Mouse (Mus musculus): ENCODE data around the gene Fam83e. TPM values are rescaled to one million over a fixed set of nuclear protein-coding genes. Genes with fewer than 3 reads are reported as not detected.

Fam83e gene
- polyA plus RNA-seq, 1 experiment: 1.4 TPM

DNA sequence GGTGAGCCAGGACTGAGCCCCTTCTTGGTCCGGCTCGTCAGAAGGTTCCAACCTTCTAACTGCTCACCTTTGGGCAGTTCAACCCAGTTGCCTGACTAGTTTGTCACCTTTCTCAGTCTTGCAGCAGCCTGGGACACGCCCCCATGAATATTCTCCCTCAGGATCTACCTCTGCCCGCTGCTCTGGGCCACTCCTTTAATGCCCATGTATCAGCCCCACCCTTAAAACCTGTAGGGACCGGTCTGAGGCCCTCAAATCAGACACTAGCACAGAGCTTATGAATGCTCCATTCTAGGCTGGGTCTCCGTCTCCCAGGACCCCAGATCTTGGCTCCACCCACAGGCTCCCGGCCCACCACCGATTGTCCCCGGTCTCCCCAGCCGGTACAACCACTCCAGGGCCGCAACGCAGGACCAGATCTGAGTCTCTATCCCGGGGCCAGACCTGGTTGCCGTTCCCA lies 6.4 kb upstream of the Fam83e start:
- Histone ChIP-seq H3K4me1 (ENCODE audit: control insufficient read depth, insufficient read depth, low read length) (peaks cover 1% of the 10 kb centered on the region), H3K27me3 (ENCODE audit: control insufficient read depth, insufficient read depth, low read length, poor library complexity, severe bottlenecking) (no peaks in the 10 kb centered on the region), H3K4me3 (ENCODE audit: low read depth, low read length) (peak overlapping the region; percentile 81), H3K9me3 (replicated peaks; ENCODE audit: control insufficient read depth, insufficient read depth, low read length, poor library complexity, severe bottlenecking) (no peaks in the 10 kb centered on the region), H3K27ac (ENCODE audit: insufficient read depth, low read length) (peak overlapping the region; percentile 8; the same call in 1 of the 2 replicates), H3K36me3 (ENCODE audit: control insufficient read depth, insufficient read depth, low read length, poor library complexity, severe bottlenecking) (peaks cover 17% of the 10 kb centered on the region), H3K9ac (ENCODE audit: low read depth, poor library complexity, severe bottlenecking) (peak overlapping the region; percentile 43)
- TF ChIP-seq EP300 (IDR thresholded peaks at IDR 0.05; ENCODE audit: insufficient read depth, low read depth, low read length) (no peak), POLR2A (IDR thresholded peaks at IDR 0.05; ENCODE audit: insufficient read depth, low read length) (no peak), CTCF (IDR thresholded peaks at IDR 0.05; ENCODE audit: low read depth, low read length) (no peak)

DNA sequence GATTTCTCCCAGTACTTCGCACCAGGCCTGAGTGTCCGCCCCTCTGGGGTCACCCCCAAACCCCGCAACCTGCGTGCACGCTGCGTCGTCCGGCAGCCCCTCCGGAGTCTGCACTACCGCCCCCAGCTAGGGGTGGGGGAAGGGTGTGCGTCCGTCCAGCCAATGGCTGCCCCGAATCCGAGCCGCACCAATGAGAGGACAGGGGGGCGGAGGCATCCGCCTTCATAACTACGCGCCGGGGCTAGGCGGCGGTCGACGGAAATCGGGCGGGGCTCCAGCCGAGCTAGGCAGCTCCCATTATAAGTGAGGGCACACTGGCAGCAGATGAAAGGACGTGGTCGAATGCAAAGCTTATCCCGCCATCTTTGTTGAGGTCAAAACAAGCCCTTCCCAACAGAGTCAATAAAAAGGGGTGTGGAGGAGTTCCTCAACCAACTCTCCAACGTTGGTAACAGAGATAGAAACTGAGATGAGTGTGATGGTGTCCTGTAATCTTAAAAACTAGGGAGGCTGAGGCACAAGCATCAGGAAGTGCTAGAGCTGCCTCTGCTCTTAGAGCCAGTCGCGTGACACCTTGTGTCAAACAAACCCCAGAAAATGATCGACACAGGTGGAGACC lies 5.8 kb upstream of the Fam83e start, which contains the start of gene Rpl18:
Rpl18 (plus strand) TSS at position 368 of the 619 bp plus-strand sequence.
- Histone ChIP-seq H3K9ac (ENCODE audit: low read depth, poor library complexity, severe bottlenecking) (peak within 1 kb of the TSS; percentile 43), H3K27ac (ENCODE audit: insufficient read depth, low read length) (peak within 1 kb of the TSS; percentile 8), H3K4me3 (ENCODE audit: low read depth, low read length) (peak within 1 kb of the TSS; percentile 81), H3K36me3 (ENCODE audit: control insufficient read depth, insufficient read depth, low read length, poor library complexity, severe bottlenecking) (peaks cover 22% of the 10 kb centered on the region), H3K27me3 (ENCODE audit: control insufficient read depth, insufficient read depth, low read length, poor library complexity, severe bottlenecking) (no peaks in the 10 kb centered on the region), H3K4me1 (ENCODE audit: control insufficient read depth, insufficient read depth, low read length) (no peaks in the 10 kb centered on the region), H3K9me3 (replicated peaks; ENCODE audit: control insufficient read depth, insufficient read depth, low read length, poor library complexity, severe bottlenecking) (no peaks in the 10 kb centered on the region)
- no peak for TF ChIP-seq POLR2A (IDR thresholded peaks at IDR 0.05; ENCODE audit: insufficient read depth, low read length)
- TF ChIP-seq EP300 (IDR thresholded peaks at IDR 0.05; ENCODE audit: insufficient read depth, low read depth, low read length): no peak
- no peak for TF ChIP-seq CTCF (IDR thresholded peaks at IDR 0.05; ENCODE audit: low read depth, low read length)

- H3K4me1 ChIP-seq (ENCODE audit: control insufficient read depth, insufficient read depth, low read length): no peaks in the 10 kb centered on the region
- no peaks in the 10 kb centered on the region for H3K9me3 ChIP-seq (replicated peaks; ENCODE audit: control insufficient read depth, insufficient read depth, low read length, poor library complexity, severe bottlenecking)
- H3K27me3 ChIP-seq (ENCODE audit: control insufficient read depth, insufficient read depth, low read length, poor library complexity, severe bottlenecking): no peaks in the 10 kb centered on the region
- peak overlapping the region; percentile 27 for H3K4me3 ChIP-seq (ENCODE audit: low read depth, low read length)
- no peak for TF ChIP-seq CTCF (IDR thresholded peaks at IDR 0.05; ENCODE audit: low read depth, low read length)
- no peak for TF ChIP-seq EP300 (IDR thresholded peaks at IDR 0.05; ENCODE audit: insufficient read depth, low read depth, low read length)
- no peak for TF ChIP-seq POLR2A (IDR thresholded peaks at IDR 0.05; ENCODE audit: insufficient read depth, low read length)
- H3K36me3 ChIP-seq (ENCODE audit: control insufficient read depth, insufficient read depth, low read length, poor library complexity, severe bottlenecking): peaks cover 25% of the 10 kb centered on the region
- H3K9ac ChIP-seq (ENCODE audit: low read depth, poor library complexity, severe bottlenecking): no peak overlapping the region; the same call in 1 of the 2 replicates
- H3K27ac ChIP-seq (ENCODE audit: insufficient read depth, low read length): peak overlapping the region; percentile 7; the same call in 1 of the 2 replicates
Measured at GRCm38 (mm10) chr7:45715741-45716459, 5.1 kb upstream of the Fam83e start.

DNA sequence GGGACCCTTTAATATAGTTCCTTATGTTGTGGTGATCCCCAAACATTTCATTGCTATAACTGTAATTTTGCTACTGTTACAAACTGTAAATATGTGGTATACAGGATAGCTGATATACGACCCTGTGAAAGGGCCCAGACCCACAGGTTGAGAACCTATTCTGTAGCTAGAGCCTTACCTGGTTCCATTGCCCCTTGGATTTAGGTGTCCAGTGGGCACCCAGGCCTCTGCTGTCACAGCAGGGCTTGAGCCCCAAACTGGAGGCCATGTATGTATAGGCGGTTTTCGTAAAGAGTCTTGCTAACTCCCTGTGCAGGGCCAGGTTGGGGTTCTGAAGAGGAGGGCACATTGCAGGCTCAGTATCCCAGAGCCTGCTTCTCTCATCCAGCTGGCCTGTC lies 4.6 kb upstream of the Fam83e start:
- H3K27ac ChIP-seq (ENCODE audit: insufficient read depth, low read length): no peak overlapping the region

DNA sequence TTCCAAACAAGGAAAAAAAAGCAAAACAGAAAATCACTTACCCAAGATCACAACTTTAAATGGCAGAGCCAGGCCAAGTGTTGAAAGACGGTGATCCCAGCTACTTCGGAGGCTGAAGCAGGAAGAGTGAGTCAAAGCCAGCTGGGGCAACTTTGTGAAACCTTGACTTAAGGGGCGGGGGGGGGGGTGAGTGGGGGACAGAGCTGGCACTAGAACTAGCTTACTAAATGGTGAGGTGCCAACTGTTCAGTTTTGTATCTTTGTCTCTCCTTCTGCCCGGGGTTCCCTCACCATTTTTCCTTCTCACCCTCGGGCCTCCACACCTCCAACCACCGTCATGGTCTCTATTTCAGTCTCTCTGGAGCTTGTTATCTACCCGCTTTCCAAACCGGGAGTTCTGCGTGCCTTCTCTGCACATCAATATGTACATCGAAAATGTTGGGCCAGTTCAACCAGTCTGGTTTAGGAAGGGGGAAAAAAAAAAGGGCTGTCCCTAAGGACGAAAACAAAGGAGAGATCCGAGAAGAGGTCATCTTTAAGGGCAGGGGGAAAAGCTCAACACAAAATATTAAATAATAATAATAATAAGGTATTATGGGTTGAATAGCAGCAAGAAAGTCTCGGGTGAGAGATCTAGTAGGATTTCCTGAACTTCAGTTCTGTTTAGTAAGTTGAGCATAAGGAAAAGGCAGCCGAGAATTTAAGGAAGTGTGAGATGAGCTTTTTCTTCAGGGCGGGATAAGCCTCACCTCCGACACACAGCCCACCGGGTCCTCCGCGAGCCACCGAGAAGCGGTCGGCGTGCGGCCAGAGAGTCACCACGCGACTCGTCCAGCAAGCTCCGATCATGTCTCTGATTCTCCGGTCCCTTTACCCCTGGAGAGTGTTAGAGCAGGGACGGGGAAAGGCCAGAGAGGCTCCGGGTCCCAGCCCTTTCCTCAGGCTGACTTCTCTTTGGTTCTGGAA lies 3.8 kb upstream of the Fam83e start:
- no peak overlapping the region for H3K27ac ChIP-seq (ENCODE audit: insufficient read depth, low read length)
- peak overlapping the region; percentile 57 for H3K9ac ChIP-seq (ENCODE audit: low read depth, poor library complexity, severe bottlenecking)
- H3K4me3 ChIP-seq (ENCODE audit: low read depth, low read length): peak overlapping the region; percentile 88
- H3K27me3 ChIP-seq (ENCODE audit: control insufficient read depth, insufficient read depth, low read length, poor library complexity, severe bottlenecking): no peaks in the 10 kb centered on the region
- H3K4me1 ChIP-seq (ENCODE audit: control insufficient read depth, insufficient read depth, low read length): no peaks in the 10 kb centered on the region
- TF ChIP-seq POLR2A (IDR thresholded peaks at IDR 0.05; ENCODE audit: insufficient read depth, low read length) (no peak), EP300 (IDR thresholded peaks at IDR 0.05; ENCODE audit: insufficient read depth, low read depth, low read length) (no peak), CTCF (IDR thresholded peaks at IDR 0.05; ENCODE audit: low read depth, low read length) (no peak)
- H3K36me3 ChIP-seq (ENCODE audit: control insufficient read depth, insufficient read depth, low read length, poor library complexity, severe bottlenecking): peaks cover 33% of the 10 kb centered on the region
- H3K9me3 ChIP-seq (replicated peaks; ENCODE audit: control insufficient read depth, insufficient read depth, low read length, poor library complexity, severe bottlenecking): no peaks in the 10 kb centered on the region

More for the DNA sequence above, 4.6 kb upstream of the Fam83e start:
- no peaks in the 10 kb centered on the region for H3K27me3 ChIP-seq (ENCODE audit: control insufficient read depth, insufficient read depth, low read length, poor library complexity, severe bottlenecking)
- peaks cover 29% of the 10 kb centered on the region for H3K36me3 ChIP-seq (ENCODE audit: control insufficient read depth, insufficient read depth, low read length, poor library complexity, severe bottlenecking)
- no peaks in the 10 kb centered on the region for H3K4me1 ChIP-seq (ENCODE audit: control insufficient read depth, insufficient read depth, low read length)
- H3K9ac ChIP-seq (ENCODE audit: low read depth, poor library complexity, severe bottlenecking): 0 out of 2 replicates have a peak overlapping the region, but pooled peaks have one; percentile 57
- no peak for TF ChIP-seq CTCF (IDR thresholded peaks at IDR 0.05; ENCODE audit: low read depth, low read length)
- no peak overlapping the region for H3K4me3 ChIP-seq (ENCODE audit: low read depth, low read length)
- no peaks in the 10 kb centered on the region for H3K9me3 ChIP-seq (replicated peaks; ENCODE audit: control insufficient read depth, insufficient read depth, low read length, poor library complexity, severe bottlenecking)
